Mouse (Mus musculus) CH12.LX (cell line): ENCODE data around the gene Tbc1d7. TPM values are rescaled to one million over a fixed set of nuclear protein-coding genes. Genes with fewer than 3 reads are reported as not detected.

Experiments
- DNase-seq: peaks from one replicate; pipeline ENCODE4 v3.0.0-alpha.2; 2013; ENCODE audit errors: extremely low read depth
- H3K27ac ChIP-seq: 2 replicates; pipeline ENCODE4 v1.5.1; 2012; ENCODE audit warnings: low read depth, mild to moderate bottlenecking, control low read depth, moderate library complexity; ENCODE audit not compliant: insufficient read depth
- H3K27me3 ChIP-seq: replicated peaks from 2 replicates; pipeline ENCODE3; 2012; ENCODE audit warnings: inconsistent platforms
- H3K36me3 ChIP-seq, 2 experiments: replicated peaks in 1 of 2; 2 replicates each; pipeline versions ENCODE3 to v1.6.1; 2012; ENCODE audit warnings: inconsistent platforms in 1 of 2, low read length in 1 of 2, mild to moderate bottlenecking in 1 of 2, mixed read lengths in 1 of 2, moderate library complexity in 1 of 2; ENCODE audit not compliant: control insufficient read depth in 1 of 2, insufficient read depth in 1 of 2
- H3K4me1 ChIP-seq, 2 experiments: 2 replicates each; pipeline ENCODE4 v1.6.1; 2012; ENCODE audit warnings: inconsistent platforms in 1 of 2, moderate library complexity in 1 of 2; ENCODE audit not compliant: insufficient read depth in 2 of 2, control insufficient read depth in 1 of 2
- H3K4me2 ChIP-seq: 2 replicates; pipeline ENCODE4 v1.6.1; 2012; ENCODE audit warnings: low read depth, mild to moderate bottlenecking, control low read depth; ENCODE audit not compliant: poor library complexity, insufficient read depth, severe bottlenecking
- H3K4me3 ChIP-seq, 3 experiments: fragments of 150-350 bp in 1 of 3; sonication (generic) in 1 of 3; replicated peaks in 1 of 3; 2 replicates each; pipeline versions ENCODE3 to v1.5.1; 2011 to 2012; ENCODE audit warnings: low read depth in 2 of 3, low read length in 2 of 3, mild to moderate bottlenecking in 2 of 3, moderate library complexity in 2 of 3, control low read depth in 1 of 3, improper control_type of control experiment in 1 of 3, inconsistent platforms in 1 of 3, mixed read lengths in 1 of 3; ENCODE audit not compliant: poor library complexity in 1 of 3
- H3K79me2 ChIP-seq: replicated peaks from 2 replicates; pipeline ENCODE4 v1.6.1; 2012; ENCODE audit warnings: mild to moderate bottlenecking, moderate library complexity; ENCODE audit not compliant: control insufficient read depth, poor library complexity, insufficient read depth, severe bottlenecking; ENCODE audit errors: extremely low read depth
- H3K9ac ChIP-seq: 2 replicates; pipeline ENCODE4 v1.6.1; 2012; ENCODE audit warnings: low read depth, mild to moderate bottlenecking, control low read depth, moderate library complexity; ENCODE audit not compliant: insufficient read depth
- H3K9me3 ChIP-seq: replicated peaks from 2 replicates; pipeline ENCODE3; 2012; ENCODE audit warnings: low read length, inconsistent platforms, mixed read lengths
- BHLHE40 ChIP-seq: IDR thresholded peaks from 2 replicates; pipeline ENCODE4 v1.6.1; 2011; ENCODE audit warnings: mild to moderate bottlenecking, low read depth, low read length, improper control_type of control experiment
- ETS1 ChIP-seq: conservative IDR thresholded peaks from 2 replicates; pipeline ENCODE4 v1.6.1; 2012; ENCODE audit warnings: low read depth, mild to moderate bottlenecking, inconsistent platforms, low read length, improper control_type of control experiment, moderate library complexity
- IRF4 ChIP-seq: IDR thresholded peaks from 2 replicates; pipeline ENCODE4 v1.6.1; 2014; ENCODE audit warnings: low read depth, mild to moderate bottlenecking, inconsistent platforms, low read length, improper control_type of control experiment
- MAX ChIP-seq: IDR thresholded peaks from 2 replicates; pipeline ENCODE4 v1.6.1; 2011; ENCODE audit warnings: low read length, improper control_type of control experiment
- MAZ ChIP-seq: IDR thresholded peaks from 2 replicates; pipeline ENCODE4 v1.6.1; 2012; ENCODE audit warnings: low read depth, mild to moderate bottlenecking, inconsistent platforms, low read length, improper control_type of control experiment, moderate library complexity
- RAD21 ChIP-seq: IDR thresholded peaks from 2 replicates; pipeline ENCODE4 v1.6.1; 2011; ENCODE audit warnings: low read depth, mild to moderate bottlenecking, low read length, improper control_type of control experiment, moderate library complexity
- UBTF ChIP-seq: IDR thresholded peaks from 2 replicates; pipeline ENCODE4 v1.6.1; 2012; ENCODE audit warnings: low read depth, mild to moderate bottlenecking, inconsistent platforms, low read length, improper control_type of control experiment, moderate library complexity
- USF1 ChIP-seq: IDR thresholded peaks from 2 replicates; pipeline ENCODE4 v1.6.1; 2014; ENCODE audit warnings: low read depth, mild to moderate bottlenecking, inconsistent platforms, low read length, improper control_type of control experiment
- ZNF384 ChIP-seq: IDR thresholded peaks from 2 replicates; pipeline ENCODE4 v1.6.1; 2012; ENCODE audit warnings: low read depth, low read length, improper control_type of control experiment, inconsistent platforms
- dilution Hi-C: fragments of 300-500 bp; cut with MboI; formaldehyde crosslinking; loops from 2 replicates; pipeline ENCODE4 v1.14.3; 2020; ENCODE audit warnings: low sequenced_read_pairs; ENCODE audit not compliant: extremely low pct_unique_long_range_greater_than_20kb, extremely low pct_ligation_motif_present
- in situ Hi-C: fragments of 300-500 bp; cut with MboI; formaldehyde crosslinking; loops from 3 replicates; pipeline ENCODE4 v1.14.3; 2019; ENCODE audit warnings: low sequenced_read_pairs, low pct_ligation_motif_present, low pct_unique_long_range_greater_than_20kb, mixed read lengths
- polyA plus RNA-seq: library from polyadenylated mRNA; unstranded; fragments of >175 nt; gene quantifications from 2 replicates; pipeline ENCODE4 v1.2.1, GENCODE M21; 2012; ENCODE audit warnings: low read depth; ENCODE audit not compliant: insufficient read length
- total RNA-seq, 2 experiments: library from RNA; depleted of rRNA; stranded (reverse); fragments of 300-350 nt in 1 of 2; fragments of >200 nt in 1 of 2; gene quantifications; 2 replicates each; pipeline ENCODE4 v1.2.3; 2012 to 2014

Tbc1d7 gene
- total and polyA plus RNA-seq, 3 experiments = 19.5 to 37.3 (median 20.2) TPM

- peaks cover 4% of the 10 kb centered on the region for H3K27me3 ChIP-seq
- no peak overlapping the region for H3K9ac ChIP-seq
- H3K4me3 ChIP-seq = no peak overlapping the region
- in situ Hi-C loops (no loop called here), dilution Hi-C loops (no loop called here)
- no peak overlapping the region for H3K27ac ChIP-seq
- DNase-seq = no peak
- peaks cover 3 to 24% of the 10 kb centered on the region in 2 experiments; a peak in 2 of 4 replicates for H3K4me1 ChIP-seq
- TF ChIP-seq BHLHE40 = no peak
- TF ChIP-seq ETS1 = peak; percentile 57
- no peaks in the 10 kb centered on the region for H3K79me2 ChIP-seq
- H3K4me2 ChIP-seq = no peak overlapping the region
- no peaks in the 10 kb centered on the region for H3K36me3 ChIP-seq
- H3K9me3 ChIP-seq = no peaks in the 10 kb centered on the region
Measured at GRCm38 (mm10) chr13:43218284-43218683, 47.0 kb upstream of the Tbc1d7 start.

DNA sequence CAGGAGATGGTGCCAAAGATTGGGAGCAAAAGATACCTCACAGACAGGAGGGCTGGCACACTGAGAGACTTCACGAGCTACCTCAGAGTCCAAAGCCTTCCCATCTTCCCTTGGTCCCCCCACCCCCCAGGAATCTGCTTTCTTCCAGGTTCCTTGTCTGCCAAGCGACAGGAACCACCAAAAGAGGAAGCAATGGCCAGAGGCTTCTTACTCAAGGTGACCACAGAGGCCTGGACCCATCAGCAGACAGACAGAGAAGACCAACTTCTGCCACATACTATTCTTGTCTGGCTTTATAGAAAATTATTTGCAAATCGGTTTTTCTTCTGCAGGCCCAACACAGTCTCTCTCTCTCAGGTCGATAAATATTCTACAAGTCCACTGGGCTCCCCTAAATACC lies 46.4 kb upstream of the Tbc1d7 start:
- TF ChIP-seq ZNF384 (no peak), RAD21 (no peak), IRF4 (no peak), USF1 (no peak)
- in situ Hi-C loops = no loop called here
- H3K27ac ChIP-seq = no peak overlapping the region
- H3K9me3 ChIP-seq = no peaks in the 10 kb centered on the region
- H3K4me1 ChIP-seq = peaks cover 3 to 24% of the 10 kb centered on the region in 2 experiments; a peak in 2 of 4 replicates
- H3K27me3 ChIP-seq = peaks cover 4% of the 10 kb centered on the region
- H3K36me3 ChIP-seq = no peaks in the 10 kb centered on the region
- no peak overlapping the region for H3K9ac ChIP-seq
- dilution Hi-C loops = no loop called here
- H3K79me2 ChIP-seq = no peaks in the 10 kb centered on the region
- no peak for DNase-seq
- no peak overlapping the region for H3K4me2 ChIP-seq
- no peak overlapping the region for H3K4me3 ChIP-seq

DNA sequence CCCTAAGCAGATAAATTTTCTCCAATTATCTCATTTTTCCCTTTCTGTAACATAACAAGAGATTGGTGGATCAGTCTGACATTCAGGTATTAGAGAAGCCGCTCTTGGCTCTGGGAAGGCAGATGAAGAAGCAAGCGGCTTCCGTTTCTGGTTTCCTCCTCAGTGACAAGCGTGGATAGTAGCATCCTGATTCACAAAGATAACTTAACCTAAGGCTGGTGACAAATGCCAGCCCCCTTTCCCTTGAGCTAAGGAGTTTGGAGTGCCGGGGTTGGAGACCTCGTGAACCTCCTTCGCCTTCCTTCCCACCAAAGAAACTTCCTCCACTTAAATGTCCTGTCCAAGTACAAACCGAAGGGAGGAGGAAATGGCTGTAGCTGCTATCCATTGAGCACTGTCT lies 45.8 kb upstream of the Tbc1d7 start:
- peaks cover 3 to 24% of the 10 kb centered on the region in 2 experiments; a peak in 2 of 4 replicates for H3K4me1 ChIP-seq
- no peak for TF ChIP-seq USF1
- no peak for TF ChIP-seq MAZ
- TF ChIP-seq UBTF = no peak
- TF ChIP-seq MAX = no peak
- TF ChIP-seq ZNF384 = no peak
- no peaks in the 10 kb centered on the region for H3K36me3 ChIP-seq
- DNase-seq = no peak
- H3K4me2 ChIP-seq = no peak overlapping the region
- dilution Hi-C loops (no loop called here), in situ Hi-C loops (no loop called here)
- no peak overlapping the region for H3K27ac ChIP-seq
- no peaks in the 10 kb centered on the region for H3K9me3 ChIP-seq
- H3K79me2 ChIP-seq = no peaks in the 10 kb centered on the region
- H3K27me3 ChIP-seq = peaks cover 4% of the 10 kb centered on the region
- H3K9ac ChIP-seq = no peak overlapping the region
- no peak overlapping the region for H3K4me3 ChIP-seq
